Mouse (Mus musculus) macrophage (primary cell): ENCODE measurements at regions not wholly inside any gene's neighbourhood (a gene's known extent, or its start where the extent isn't known, plus 50 kb on each side); places are given as distances from the start of the nearest gene placed in this dataset.

Source experiments
- H3K27ac ChIP-seq: fragments of 350-480 bp; formaldehyde crosslinking; 2 replicates; pipeline ENCODE4 v1.9.0; 2021
- H3K36me3 ChIP-seq: fragments of 350-480 bp; formaldehyde crosslinking; 2 replicates; pipeline ENCODE4 v1.9.0; 2021; ENCODE audit errors: inconsistent target
- H3K4me3 ChIP-seq: fragments of 350-480 bp; formaldehyde crosslinking; 2 replicates; pipeline ENCODE4 v1.9.0; 2021; ENCODE audit errors: inconsistent target
- H3K79me2 ChIP-seq: fragments of 350-480 bp; formaldehyde crosslinking; 2 replicates; pipeline ENCODE4 v1.9.0; 2021; ENCODE audit errors: inconsistent target
- whole genome bisulfite sequencing: methylation state at CpG from one replicate; pipeline ENCODE4 v1.1.7; 2026; ENCODE audit warnings: inconsistent platforms; ENCODE audit not compliant: missing documents; 5-methylcytosine and 5-hydroxymethylcytosine counted together

DNA sequence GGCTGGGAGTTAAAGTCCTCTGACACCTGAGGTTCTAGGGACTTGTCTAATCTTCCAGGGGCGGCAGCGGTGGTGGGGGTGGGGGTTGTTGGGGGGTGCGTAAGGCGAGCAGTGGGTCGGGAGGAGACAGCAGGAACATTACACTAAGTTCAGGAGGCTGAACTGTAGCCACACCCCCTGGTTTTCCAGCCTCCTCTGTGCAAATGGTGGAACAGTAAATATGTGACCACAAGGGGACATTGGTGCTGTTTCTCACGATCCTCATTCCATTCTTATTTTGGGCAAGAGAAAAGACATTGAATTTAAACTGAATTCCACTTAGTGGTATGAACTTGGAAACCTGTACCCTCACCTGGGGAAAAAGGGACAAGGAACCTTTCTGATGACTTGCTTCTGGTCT lies 237.6 kb upstream of the Eef2kmt start:
- 40% methylated on average over 6 of the region's 6 CpGs for WGBS
- Histone ChIP-seq H3K4me3 (no peak overlapping the region), H3K79me2 (no peaks in the 10 kb centered on the region), H3K27ac (no peak overlapping the region), H3K36me3 (no peaks in the 10 kb centered on the region)

GRCm38 (mm10) chr16:5487259-5487658 lies 231.5 kb upstream of the Eef2kmt start:
- H3K79me2 ChIP-seq, result no peaks in the 10 kb centered on the region
- no peak overlapping the region for H3K27ac ChIP-seq
- no peaks in the 10 kb centered on the region for H3K36me3 ChIP-seq
- WGBS, result 80% methylated on average over 3 of the region's 3 CpGs
- H3K4me3 ChIP-seq, result no peak overlapping the region

- Histone ChIP-seq H3K4me3 (no peak overlapping the region), H3K27ac (no peak overlapping the region), H3K36me3 (no peaks in the 10 kb centered on the region), H3K79me2 (no peaks in the 10 kb centered on the region)
- WGBS, result 36% methylated on average over 6 of the region's 6 CpGs
Observed at GRCm38 (mm10) chr16:5483337-5483736, 227.6 kb upstream of the Eef2kmt start.

- Histone ChIP-seq H3K4me3 (no peak overlapping the region), H3K79me2 (no peaks in the 10 kb centered on the region), H3K27ac (no peak overlapping the region), H3K36me3 (no peaks in the 10 kb centered on the region)
- WGBS, result 63% methylated on average over 1 of the region's 1 CpGs
Observed at GRCm38 (mm10) chr16:5480148-5480547, 224.4 kb upstream of the Eef2kmt start.

GRCm38 (mm10) chr16:5478970-5479369 lies 223.2 kb upstream of the Eef2kmt start:
- H3K79me2 ChIP-seq, result no peaks in the 10 kb centered on the region
- no peak overlapping the region for H3K27ac ChIP-seq
- H3K36me3 ChIP-seq, result no peaks in the 10 kb centered on the region
- H3K4me3 ChIP-seq, result no peak overlapping the region

- Histone ChIP-seq H3K4me3 (no peak overlapping the region), H3K79me2 (no peaks in the 10 kb centered on the region), H3K27ac (no peak overlapping the region), H3K36me3 (no peaks in the 10 kb centered on the region)
- 31% methylated on average over 5 of the region's 5 CpGs for WGBS
Observed at GRCm38 (mm10) chr16:5471321-5471720, 215.5 kb upstream of the Eef2kmt start.

DNA sequence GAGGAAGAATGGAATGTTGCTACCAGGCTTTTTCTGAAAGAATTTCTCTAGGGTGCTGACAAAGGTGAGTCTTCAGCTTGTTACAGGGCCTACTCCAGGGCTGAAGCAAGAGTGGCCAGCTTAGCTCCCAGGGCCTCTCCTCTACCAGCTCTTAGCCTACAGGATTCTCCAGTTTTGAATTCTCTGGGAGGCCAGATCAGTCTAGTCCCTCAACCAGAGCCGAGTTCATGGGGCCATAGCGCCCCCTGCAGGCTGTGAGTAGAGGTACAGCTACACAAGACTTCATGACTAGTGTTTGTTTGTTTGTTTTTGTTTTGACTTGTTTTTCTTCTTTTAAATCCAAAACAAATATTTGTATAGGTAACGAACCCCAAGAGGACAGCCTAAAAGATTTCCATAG lies 211.8 kb upstream of the Eef2kmt start:
- WGBS, result 0% methylated on average over 2 of the region's 3 CpGs
- H3K36me3 ChIP-seq, result no peaks in the 10 kb centered on the region
- no peak overlapping the region for H3K4me3 ChIP-seq
- H3K79me2 ChIP-seq, result no peaks in the 10 kb centered on the region
- H3K27ac ChIP-seq, result no peak overlapping the region

DNA sequence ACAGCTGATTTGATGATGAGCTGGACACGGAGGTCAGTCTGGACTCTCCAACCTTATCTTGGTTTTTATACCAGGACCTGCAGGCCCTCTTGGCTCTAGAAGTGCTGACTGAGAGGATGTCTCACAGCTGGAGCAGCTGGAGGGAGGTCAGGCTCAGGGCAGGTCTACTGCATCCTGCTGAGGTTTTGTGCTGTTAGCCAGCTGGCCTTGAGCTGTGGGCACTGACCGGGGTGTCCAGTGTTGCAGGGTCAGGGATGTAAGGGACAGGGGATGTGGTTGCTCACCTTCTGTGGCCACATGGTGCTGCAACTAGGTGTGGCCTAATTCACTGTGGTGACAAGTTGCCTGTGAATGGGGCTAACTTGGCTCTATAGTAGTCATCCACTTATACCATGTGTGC lies 211.0 kb upstream of the Eef2kmt start:
- WGBS, result 94% methylated on average over 2 of the region's 2 CpGs

GRCm38 (mm10) chr16:5455352-5455965 lies 199.7 kb upstream of the Eef2kmt start:
- no peak overlapping the region for H3K4me3 ChIP-seq
- no peaks in the 10 kb centered on the region for H3K79me2 ChIP-seq
- H3K27ac ChIP-seq, result no peak overlapping the region
- H3K36me3 ChIP-seq, result no peaks in the 10 kb centered on the region
- WGBS, result 56% methylated on average over 4 of the region's 5 CpGs

More for the DNA sequence above, 211.0 kb upstream of the Eef2kmt start:
- Histone ChIP-seq H3K27ac (no peak overlapping the region), H3K4me3 (no peak overlapping the region), H3K79me2 (no peaks in the 10 kb centered on the region), H3K36me3 (no peaks in the 10 kb centered on the region)

DNA sequence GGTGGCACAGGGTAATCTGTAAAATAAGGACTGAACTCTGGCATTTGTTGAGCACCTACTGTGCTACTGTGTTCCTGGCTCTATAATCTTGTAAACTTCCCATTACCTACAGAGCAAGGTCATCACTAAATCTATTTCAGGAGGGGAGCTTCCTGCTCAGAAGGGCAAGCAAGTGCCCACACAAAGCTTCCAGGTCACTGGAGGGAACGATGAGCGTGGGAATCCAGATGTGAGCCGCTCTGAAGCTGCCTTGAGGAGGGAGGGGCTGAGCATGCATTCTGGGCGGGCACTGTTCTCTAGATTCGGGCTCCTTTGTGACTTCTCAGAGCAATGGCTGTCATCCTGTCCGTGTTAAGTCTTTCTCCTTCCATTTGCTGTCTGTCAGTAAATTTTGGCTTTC lies 198.5 kb upstream of the Eef2kmt start:
- Histone ChIP-seq H3K4me3 (no peak overlapping the region), H3K79me2 (no peaks in the 10 kb centered on the region), H3K27ac (no peak overlapping the region), H3K36me3 (no peaks in the 10 kb centered on the region)
- 53% methylated on average over 6 of the region's 6 CpGs for WGBS

DNA sequence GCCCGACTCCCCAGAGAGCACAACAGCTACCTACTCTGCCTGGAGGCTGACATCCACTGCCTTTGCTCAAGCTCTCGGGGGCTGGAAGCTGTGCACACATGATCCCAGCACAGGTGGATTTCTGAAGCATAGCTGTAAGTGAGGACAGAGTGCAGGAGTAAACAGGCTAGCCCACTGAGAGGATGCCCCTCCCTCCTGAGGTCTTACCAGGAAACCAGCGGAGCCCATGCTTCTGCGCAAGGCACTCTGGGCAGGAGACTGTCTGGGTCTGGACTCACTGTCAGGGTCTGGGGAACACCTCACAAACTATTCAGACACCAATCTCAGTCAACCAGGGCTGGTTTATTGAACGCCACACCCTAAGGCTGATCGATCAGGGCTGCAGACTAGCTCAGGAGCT lies 197.2 kb upstream of the Eef2kmt start:
- no peaks in the 10 kb centered on the region for H3K36me3 ChIP-seq
- WGBS, result 50% methylated on average over 6 of the region's 6 CpGs
- H3K79me2 ChIP-seq, result no peaks in the 10 kb centered on the region
- H3K27ac ChIP-seq, result no peak overlapping the region
- no peak overlapping the region for H3K4me3 ChIP-seq

DNA sequence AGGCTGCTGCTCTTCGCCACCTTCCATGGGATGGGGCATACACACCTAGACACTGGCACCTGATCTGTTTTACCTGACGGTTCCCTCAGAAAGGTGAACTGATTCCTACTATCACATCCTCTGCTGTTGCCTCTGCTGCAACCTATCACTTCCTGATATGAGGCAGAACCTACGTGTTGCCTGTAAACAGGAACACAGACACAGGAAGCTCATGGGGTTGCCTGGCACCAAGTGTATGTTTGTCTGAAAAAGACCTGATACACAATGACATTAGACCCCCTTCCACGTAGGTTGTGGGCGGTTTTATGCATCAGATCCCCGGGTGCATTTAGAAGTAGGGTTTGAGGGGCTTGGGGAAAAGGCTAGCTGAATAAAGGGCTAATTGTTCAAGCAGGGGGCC lies 190.0 kb upstream of the Eef2kmt start:
- Histone ChIP-seq H3K36me3 (no peaks in the 10 kb centered on the region), H3K79me2 (no peaks in the 10 kb centered on the region), H3K4me3 (no peak overlapping the region), H3K27ac (no peak overlapping the region)
- 50% methylated on average over 6 of the region's 6 CpGs for WGBS

- H3K79me2 ChIP-seq, result no peaks in the 10 kb centered on the region
- 0 out of 2 replicates have a peak overlapping the region, but pooled peaks have one; percentile 25 for H3K27ac ChIP-seq
- no peaks in the 10 kb centered on the region for H3K36me3 ChIP-seq
- WGBS, result 21% methylated on average over 2 of the region's 2 CpGs
- no peak overlapping the region for H3K4me3 ChIP-seq
Observed at GRCm38 (mm10) chr16:5444785-5445184, 189.0 kb upstream of the Eef2kmt start.

DNA sequence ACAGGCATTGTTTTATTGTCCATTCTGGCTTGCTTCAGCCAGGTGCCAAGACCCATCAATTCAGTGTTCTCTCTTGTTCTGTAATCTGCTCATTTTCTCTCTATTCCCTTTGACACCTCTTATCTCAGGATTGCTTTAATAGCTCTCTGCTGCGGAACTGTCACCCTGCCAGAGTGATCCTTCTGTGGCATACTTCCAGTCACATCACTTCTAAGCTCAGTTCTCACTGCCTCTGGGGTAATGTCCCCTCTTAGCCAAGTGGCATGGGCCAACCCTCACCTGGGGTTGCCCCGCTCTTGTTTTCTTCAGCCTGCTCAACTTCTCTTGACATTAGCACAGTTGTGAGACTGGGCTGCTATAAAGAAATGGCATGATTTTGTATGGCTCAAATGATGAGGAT lies 183.9 kb upstream of the Eef2kmt start:
- no peaks in the 10 kb centered on the region for H3K79me2 ChIP-seq
- H3K36me3 ChIP-seq, result no peaks in the 10 kb centered on the region
- H3K4me3 ChIP-seq, result no peak overlapping the region
- no peak overlapping the region for H3K27ac ChIP-seq
- WGBS, result 92% methylated on average over 2 of the region's 2 CpGs

GRCm38 (mm10) chr16:5438405-5438804 lies 182.6 kb upstream of the Eef2kmt start:
- Histone ChIP-seq H3K4me3 (no peak overlapping the region), H3K27ac (no peak overlapping the region), H3K79me2 (no peaks in the 10 kb centered on the region), H3K36me3 (no peaks in the 10 kb centered on the region)
- WGBS, result 85% methylated on average over 2 of the region's 2 CpGs

DNA sequence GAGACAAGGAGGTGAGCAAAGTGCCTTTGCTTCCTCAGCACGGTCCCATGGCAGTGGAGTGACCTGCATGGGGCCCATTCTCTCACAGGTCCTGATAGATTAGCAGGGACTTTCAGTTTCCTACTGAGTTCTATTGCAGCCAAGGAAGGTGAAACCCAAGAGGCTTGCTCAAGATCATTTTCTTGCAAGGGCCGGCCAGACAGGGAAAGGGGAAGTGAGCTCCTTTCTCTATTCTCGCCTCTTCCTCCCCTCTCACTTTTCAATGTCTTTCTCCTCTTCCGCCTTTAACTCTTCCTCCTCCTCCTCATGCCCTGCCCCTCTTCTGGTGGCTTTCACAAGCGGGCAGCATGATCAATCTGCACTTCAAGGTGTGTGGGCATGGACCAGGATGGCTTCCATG lies 175.9 kb upstream of the Eef2kmt start:
- Histone ChIP-seq H3K27ac (peak overlapping the region; percentile 58), H3K36me3 (no peaks in the 10 kb centered on the region), H3K79me2 (no peaks in the 10 kb centered on the region), H3K4me3 (no peak overlapping the region)
- 2% methylated on average over 4 of the region's 5 CpGs for WGBS
